Mouse (Mus musculus): ENCODE results near the gene Arl5b.

Gene Arl5b

DNA sequence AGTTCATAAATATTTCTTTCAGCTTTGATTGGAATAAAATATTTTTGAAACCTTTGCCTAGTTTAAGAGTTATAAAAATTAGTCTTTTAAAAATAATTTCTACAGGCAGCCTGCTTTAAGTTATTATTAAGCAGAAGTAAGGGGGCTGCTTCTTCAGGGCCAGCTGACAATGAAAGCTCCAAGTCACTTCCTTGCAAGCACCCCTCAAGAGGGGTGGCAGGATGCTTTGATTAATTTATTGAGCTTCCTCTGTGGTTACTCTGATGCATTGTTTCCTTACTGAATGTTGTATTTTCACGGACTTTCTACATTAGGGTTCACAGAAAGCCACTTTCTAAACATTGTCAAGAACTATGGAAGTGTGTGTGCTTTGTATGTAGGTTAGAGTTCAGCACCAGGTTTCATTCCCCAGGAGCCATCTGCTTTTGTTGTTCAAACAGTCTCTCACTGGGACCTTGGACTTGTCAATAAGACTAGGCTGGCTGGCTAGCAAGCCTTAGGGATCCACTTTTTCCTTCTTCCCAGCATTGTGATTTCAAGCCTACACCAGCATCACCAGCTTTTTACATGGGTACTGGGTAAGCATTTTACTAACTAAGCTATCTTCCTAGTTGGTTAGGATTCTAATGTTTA lies 62.7 kb downstream of the Arl5b start:
- no peak for DNase-seq (ENCODE audit: low spot score in 2 of 2)

DNA sequence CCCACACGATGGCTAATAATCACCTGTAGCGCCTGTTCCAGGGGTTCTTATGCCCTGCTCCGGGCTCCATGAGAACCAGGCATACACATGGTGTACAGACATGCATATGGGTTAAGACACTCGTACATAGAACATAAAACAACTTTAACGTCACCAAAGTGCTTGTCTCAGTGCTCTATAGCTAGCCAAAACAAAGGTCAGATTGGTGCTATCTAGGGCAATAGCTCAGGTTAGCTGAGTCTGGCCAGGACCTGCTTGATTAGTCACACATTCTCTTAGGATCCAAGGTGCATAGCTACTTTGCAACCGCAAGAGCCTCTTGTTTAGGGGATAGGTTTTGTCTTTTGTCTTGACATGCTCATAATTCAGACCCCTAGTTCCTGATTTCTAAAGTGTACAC lies 63.5 kb downstream of the Arl5b start:
- DNase-seq (ENCODE audit: low spot score in 2 of 2): no peak

DNA sequence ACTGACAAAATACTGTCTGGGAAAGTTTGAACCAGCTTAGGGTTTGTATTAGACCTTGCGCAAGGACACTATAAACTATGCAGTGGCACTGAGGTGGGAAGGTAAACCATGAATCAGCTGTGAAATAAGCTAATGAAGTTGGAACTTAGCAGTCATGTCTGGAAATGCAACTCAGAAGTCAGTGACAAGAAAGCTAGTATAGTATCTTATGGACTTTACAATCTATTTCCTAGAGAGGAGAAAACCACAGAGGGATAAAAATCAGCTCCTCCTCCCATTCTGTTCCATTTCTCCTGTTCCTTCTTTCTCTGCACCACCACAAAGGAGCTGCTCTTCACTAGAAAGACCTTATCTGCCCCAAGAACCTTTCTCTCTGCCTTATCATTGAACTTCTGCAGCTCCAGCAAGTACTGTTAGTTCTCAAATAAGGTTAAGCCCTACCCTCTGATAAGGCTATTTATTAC lies 72.1 kb downstream of the Arl5b start:
- DNase-seq (ENCODE audit: low spot score in 2 of 2): no peak

Measured in right cerebral cortex, postnatal 10 days (tissue).